Mouse (Mus musculus): ENCODE results near the gene Apc2. TPM values are rescaled to one million over a fixed set of nuclear protein-coding genes. Genes with fewer than 3 reads are reported as not detected.
A peak's percentile ranks its signal among the peaks of the same experiment; 100 is the strongest.
"Not testable (repeated sequence)": the region's sequence is repeated elsewhere in the genome, so short reads cannot be mapped to it uniquely, and the experiment has no call there.

Apc2 gene
- total RNA-seq, 2 experiments from 2014 or later: not detected

GRCm38 (mm10) chr10:80336263-80336662 lies 40.5 kb downstream of the Apc2 start:
- ATAC-seq (replicated peaks; ENCODE audit: low FRiP score, poor library complexity, severe bottlenecking): no peak

- peak; percentile 63 for ATAC-seq (replicated peaks; ENCODE audit: low FRiP score, poor library complexity, severe bottlenecking)
These were observed 44.4 kb downstream of the Apc2 start for GRCm38 (mm10) chr10:80339941-80340750.

GRCm38 (mm10) chr10:80341026-80341425 lies 45.2 kb downstream of the Apc2 start:
- no peak for ATAC-seq (replicated peaks; ENCODE audit: low FRiP score, poor library complexity, severe bottlenecking)

GRCm38 (mm10) chr10:80341491-80342304 lies 45.9 kb downstream of the Apc2 start:
- ATAC-seq (replicated peaks; ENCODE audit: low FRiP score, poor library complexity, severe bottlenecking): no peak

- no peak for ATAC-seq (replicated peaks; ENCODE audit: low FRiP score, poor library complexity, severe bottlenecking)
These were observed 46.5 kb downstream of the Apc2 start for GRCm38 (mm10) chr10:80342305-80342748.

GRCm38 (mm10) chr10:80342749-80343424 lies 47.1 kb downstream of the Apc2 start:
- ATAC-seq (replicated peaks; ENCODE audit: low FRiP score, poor library complexity, severe bottlenecking): no peak

- 0 out of 2 replicates have a peak, but pooled peaks have one; percentile 6 for ATAC-seq (replicated peaks; ENCODE audit: low FRiP score, poor library complexity, severe bottlenecking)
These were observed 47.7 kb downstream of the Apc2 start for GRCm38 (mm10) chr10:80343425-80343895.

GRCm38 (mm10) chr10:80344131-80344661 lies 48.4 kb downstream of the Apc2 start:
- peak; percentile 71 for ATAC-seq (replicated peaks; ENCODE audit: low FRiP score, poor library complexity, severe bottlenecking)

GRCm38 (mm10) chr10:80345122-80345521 lies 49.3 kb downstream of the Apc2 start:
- peak; percentile 41 for ATAC-seq (replicated peaks; ENCODE audit: low FRiP score, poor library complexity, severe bottlenecking)

- ATAC-seq (replicated peaks; ENCODE audit: low FRiP score, poor library complexity, severe bottlenecking): not testable (repeated sequence)
These were observed 50.2 kb downstream of the Apc2 start for GRCm38 (mm10) chr10:80345929-80346328.

- no peak for ATAC-seq (replicated peaks; ENCODE audit: low FRiP score, poor library complexity, severe bottlenecking)
These were observed 51.8 kb downstream of the Apc2 start for GRCm38 (mm10) chr10:80347514-80347967.

GRCm38 (mm10) chr10:80348244-80348781 lies 52.5 kb downstream of the Apc2 start, which contains the start of gene Adamtsl5:
TSS of gene Adamtsl5 (minus strand) at chr10:80348412.
- ATAC-seq (replicated peaks; ENCODE audit: low FRiP score, poor library complexity, severe bottlenecking): peak; percentile 20

- ATAC-seq (replicated peaks; ENCODE audit: low FRiP score, poor library complexity, severe bottlenecking): no peak
These were observed 53.2 kb downstream of the Apc2 start for GRCm38 (mm10) chr10:80348981-80349380.

GRCm38 (mm10) chr10:80350292-80350691 lies 54.5 kb downstream of the Apc2 start:
- peak; percentile 78 for ATAC-seq (replicated peaks; ENCODE audit: low FRiP score, poor library complexity, severe bottlenecking)

GRCm38 (mm10) chr10:80351896-80352295 lies 56.1 kb downstream of the Apc2 start:
- ATAC-seq (replicated peaks; ENCODE audit: low FRiP score, poor library complexity, severe bottlenecking): no peak

GRCm38 (mm10) chr10:80352727-80353126 lies 57.0 kb downstream of the Apc2 start:
- no peak for ATAC-seq (replicated peaks; ENCODE audit: low FRiP score, poor library complexity, severe bottlenecking)

- no peak for ATAC-seq (replicated peaks; ENCODE audit: low FRiP score, poor library complexity, severe bottlenecking)
These were observed 59.7 kb downstream of the Apc2 start for GRCm38 (mm10) chr10:80355431-80355830.

- no peak for ATAC-seq (replicated peaks; ENCODE audit: low FRiP score, poor library complexity, severe bottlenecking)
These were observed 60.4 kb downstream of the Apc2 start, which contains the start of gene Plk5 for GRCm38 (mm10) chr10:80356001-80356682. TSS of gene Plk5 (plus strand) at chr10:80356459.

GRCm38 (mm10) chr10:80356737-80357136 lies 61.0 kb downstream of the Apc2 start:
- ATAC-seq (replicated peaks; ENCODE audit: low FRiP score, poor library complexity, severe bottlenecking): no peak
